Mouse (Mus musculus): ENCODE results near the gene Camk2g.

GRCm38 (mm10) chr14:20827491-20827890, 33.6 kb upstream of the Camk2g start:
- TF ChIP-seq CTCF (IDR thresholded peaks at IDR 0.05; ENCODE audit: borderline replicate concordance, insufficient read depth, low read depth, low read length) (no peak), POLR2A (IDR thresholded peaks at IDR 0.05; ENCODE audit: borderline replicate concordance, insufficient read depth, low read length) (no peak)
